Mouse (Mus musculus) liver, adult 2 months (tissue): ENCODE results near the gene Npb. TPM values are rescaled to one million over a fixed set of nuclear protein-coding genes. Genes with fewer than 3 reads are reported as not detected.
A peak's percentile ranks its signal among the peaks of the same experiment; 100 is the strongest.

Source experiments
- DNase-seq: peaks from one replicate; pipeline ENCODE4 v3.0.0-alpha.2; 2011; ENCODE audit warnings: low read depth, low spot score; ENCODE audit errors: extremely low read depth
- H3K27ac ChIP-seq: fragments of 200-500 bp; replicated peaks from 2 replicates; pipeline ENCODE4 v1.5.1; 2012; ENCODE audit warnings: low read depth, mild to moderate bottlenecking, control low read depth, inconsistent platforms, low read length; ENCODE audit not compliant: insufficient read depth
- H3K27me3 ChIP-seq: fragments of 200-500 bp; 2 replicates; pipeline ENCODE4 v1.6.1; 2012; ENCODE audit warnings: mild to moderate bottlenecking, moderate library complexity, low read length, inconsistent platforms; ENCODE audit not compliant: control insufficient read depth, insufficient read depth
- H3K36me3 ChIP-seq: fragments of 200-500 bp; 2 replicates; pipeline ENCODE4 v1.6.1; 2012; ENCODE audit warnings: low read length, inconsistent platforms; ENCODE audit not compliant: control insufficient read depth, insufficient read depth
- H3K4me1 ChIP-seq: fragments of 200-500 bp; 2 replicates; pipeline ENCODE4 v1.6.1; 2011; ENCODE audit warnings: low read length; ENCODE audit not compliant: control insufficient read depth, insufficient read depth
- H3K4me3 ChIP-seq: fragments of 200-500 bp; 2 replicates; pipeline ENCODE4 v1.5.1; 2011; ENCODE audit warnings: low read depth, mild to moderate bottlenecking, control low read depth, low read length, moderate library complexity; ENCODE audit not compliant: insufficient read depth
- H3K79me2 ChIP-seq: fragments of 200-500 bp; 2 replicates; pipeline ENCODE4 v1.6.1; 2012; ENCODE audit warnings: inconsistent platforms, mild to moderate bottlenecking, low read length, moderate library complexity; ENCODE audit not compliant: control insufficient read depth, insufficient read depth
- H3K9ac ChIP-seq: fragments of 200-500 bp; 2 replicates; pipeline ENCODE4 v1.6.1; 2012; ENCODE audit warnings: low read depth, mild to moderate bottlenecking, control low read depth, inconsistent platforms, low read length
- CTCF ChIP-seq: fragments of 200-500 bp; IDR thresholded peaks from 2 replicates; pipeline ENCODE4 v1.5.1; 2011; ENCODE audit warnings: low read depth, low read length, control low read depth
- POLR2A ChIP-seq: fragments of 200-500 bp; IDR thresholded peaks from 2 replicates; pipeline ENCODE4 v1.6.1; 2011; ENCODE audit warnings: low read length, control low read depth; ENCODE audit not compliant: insufficient read depth; ENCODE audit errors: extremely low read depth
- WGBS: fragments of 180-500 bp; shearing (Covaris S2); methylation state at CpG from one replicate; pipeline ENCODE4 v1.1.7; 2018; 5-methylcytosine and 5-hydroxymethylcytosine counted together
- polyA plus RNA-seq: library from polyadenylated mRNA; depleted of rRNA; stranded (reverse); fragments of >200 nt; gene quantifications from 2 replicates; pipeline ENCODE4 v1.2.3, GENCODE M21; 2012
- total RNA-seq: library from RNA; depleted of rRNA; stranded (reverse); fragments of >200 nt; gene quantifications from 2 replicates; pipeline ENCODE4 v1.2.3, GENCODE M21; 2014

The Npb gene
- total and polyA plus RNA-seq, 2 experiments = 2.7 TPM; not detected in 1

- Histone ChIP-seq H3K27ac (peak overlapping the region; percentile 39), H3K9ac (peak overlapping the region; percentile 30), H3K27me3 (no peaks in the 10 kb centered on the region), H3K36me3 (peaks cover 17% of the 10 kb centered on the region), H3K79me2 (peaks cover 25% of the 10 kb centered on the region), H3K4me3 (peak overlapping the region; percentile 18; the same call in 1 of the 2 replicates), H3K4me1 (peaks cover 31% of the 10 kb centered on the region)
- WGBS = 8% methylated on average over 5 of the region's 5 CpGs
- TF ChIP-seq POLR2A (no peak), CTCF (no peak)
- peak; percentile 64 for DNase-seq
Observed at GRCm38 (mm10) chr11:120574278-120574600, 34.0 kb upstream of the Npb start.

- no peak overlapping the region for H3K4me3 ChIP-seq
- TF ChIP-seq POLR2A (no peak), CTCF (no peak)
- H3K27me3 ChIP-seq = no peaks in the 10 kb centered on the region
- H3K9ac ChIP-seq = no peak overlapping the region
- peaks cover 24% of the 10 kb centered on the region for H3K79me2 ChIP-seq
- DNase-seq = no peak
- WGBS = 81% methylated on average over 2 of the region's 2 CpGs
- peaks cover 13% of the 10 kb centered on the region for H3K36me3 ChIP-seq
- 0 out of 2 replicates have a peak overlapping the region, but pooled peaks have one; percentile 18 for H3K27ac ChIP-seq
- peaks cover 37% of the 10 kb centered on the region for H3K4me1 ChIP-seq
Observed at GRCm38 (mm10) chr11:120575046-120575445, 33.2 kb upstream of the Npb start.

GRCm38 (mm10) chr11:120575940-120576339 lies 32.3 kb upstream of the Npb start:
- Histone ChIP-seq H3K9ac (peak overlapping the region; percentile 52; the same call in 1 of the 2 replicates), H3K79me2 (peaks cover 26% of the 10 kb centered on the region), H3K36me3 (peaks cover 5% of the 10 kb centered on the region), H3K4me3 (no peak overlapping the region), H3K27me3 (no peaks in the 10 kb centered on the region), H3K4me1 (peaks cover 35% of the 10 kb centered on the region), H3K27ac (peak overlapping the region; percentile 82)
- DNase-seq = no peak
- TF ChIP-seq CTCF = no peak
- no peak for TF ChIP-seq POLR2A

GRCm38 (mm10) chr11:120576365-120576981 lies 31.8 kb upstream of the Npb start:
- peaks cover 31% of the 10 kb centered on the region for H3K4me1 ChIP-seq

GRCm38 (mm10) chr11:120577211-120578023 lies 30.9 kb upstream of the Npb start:
- H3K36me3 ChIP-seq = no peaks in the 10 kb centered on the region; the same call in 1 of the 2 replicates
- peak overlapping the region; percentile 91 for H3K9ac ChIP-seq
- peak overlapping the region; percentile 100 for H3K27ac ChIP-seq
- TF ChIP-seq CTCF (0 out of 2 replicates have a peak, but pooled peaks have one; percentile 8), POLR2A (no peak)
- WGBS = 27% methylated on average over 7 of the region's 7 CpGs
- no peaks in the 10 kb centered on the region for H3K27me3 ChIP-seq
- peaks cover 16% of the 10 kb centered on the region for H3K79me2 ChIP-seq
- peak overlapping the region; percentile 61 for H3K4me3 ChIP-seq
- DNase-seq = peak; percentile 75
- H3K4me1 ChIP-seq = peaks cover 34% of the 10 kb centered on the region

More at GRCm38 (mm10) chr11:120576365-120576981, 31.8 kb upstream of the Npb start:
- Histone ChIP-seq H3K27ac (peak overlapping the region; percentile 100), H3K36me3 (peaks cover 1% of the 10 kb centered on the region), H3K27me3 (no peaks in the 10 kb centered on the region), H3K79me2 (peaks cover 23% of the 10 kb centered on the region), H3K9ac (peak overlapping the region; percentile 91), H3K4me3 (peak overlapping the region; percentile 61)
- peak; percentile 100 for DNase-seq
- WGBS = 30% methylated on average over 3 of the region's 3 CpGs
- peak; percentile 59; the same call in 1 of the 2 replicates for TF ChIP-seq POLR2A
- TF ChIP-seq CTCF = no peak
